Mouse (Mus musculus): ENCODE results near the gene Dcaf8. TPM values are rescaled to one million over a fixed set of nuclear protein-coding genes. Genes with fewer than 3 reads are reported as not detected.

Gene Dcaf8
- polyA plus RNA-seq, 1 experiment from 2014 or later = 102 TPM

DNA sequence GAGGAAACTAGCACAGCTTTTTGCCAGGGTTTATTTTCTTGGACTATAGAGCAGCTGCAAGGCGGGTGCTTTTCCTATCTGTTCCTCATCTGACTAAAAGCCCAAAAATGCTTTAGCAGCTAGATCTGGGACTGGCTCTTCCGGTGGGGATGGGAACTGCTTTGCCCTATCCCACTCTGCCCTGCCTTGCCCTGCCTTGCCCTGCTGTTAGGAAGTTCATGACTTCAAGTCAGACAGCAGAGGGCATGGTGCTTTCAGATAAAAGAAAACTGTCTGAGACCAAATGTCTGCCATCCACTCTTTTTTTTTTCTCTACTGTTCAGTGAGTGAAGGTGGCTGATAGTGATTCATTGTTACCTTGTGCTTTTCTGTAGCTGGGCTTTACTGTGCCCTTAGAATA is 43.7 kb downstream of the Dcaf8 start:
- Histone ChIP-seq H3K4me1 (ENCODE audit: control insufficient read depth, insufficient read depth, low read length) (no peaks in the 10 kb centered on the region), H3K36me3 (ENCODE audit: control insufficient read depth, insufficient read depth, low read length) (peaks cover 96% of the 10 kb centered on the region), H3K27ac (replicated peaks; ENCODE audit: low read depth, low read length) (no peak overlapping the region), H3K27me3 (replicated peaks; ENCODE audit: control insufficient read depth, insufficient read depth, low read length) (no peaks in the 10 kb centered on the region), H3K9me3 (ENCODE audit: control insufficient read depth, low read length) (no peaks in the 10 kb centered on the region), H3K4me2 (ENCODE audit: low read depth, low read length) (no peak overlapping the region), H3K4me3 (ENCODE audit: low read depth, low read length) (no peak overlapping the region), H3K9ac (ENCODE audit: low read depth, low read length) (no peak overlapping the region)
- DNase-seq (ENCODE audit: low spot score) = no peak
- no peak for ATAC-seq (ENCODE audit: low read depth)
- WGBS = 82% methylated on average over 2 of the region's 2 CpGs

DNA sequence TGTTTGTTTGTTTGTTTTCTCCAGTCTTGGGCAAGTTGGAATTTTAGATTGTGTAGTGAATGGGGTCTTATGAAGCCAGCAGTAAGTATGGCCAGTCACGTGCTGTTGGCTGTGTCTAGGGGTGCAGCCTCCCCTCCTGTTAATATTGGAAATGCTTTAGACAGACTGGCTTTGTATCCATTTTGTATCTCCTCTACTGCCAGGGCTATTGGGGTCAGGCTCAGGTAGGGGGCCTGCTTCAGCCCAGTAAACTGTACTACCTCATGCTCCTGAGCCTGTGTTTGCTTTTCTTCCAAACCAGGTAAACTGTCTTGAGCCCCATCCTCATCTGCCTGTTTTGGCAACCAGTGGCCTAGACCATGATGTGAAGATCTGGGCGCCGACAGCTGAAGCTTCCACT is 44.3 kb downstream of the Dcaf8 start:
- WGBS = 94% methylated on average over 3 of the region's 3 CpGs
- Histone ChIP-seq H3K4me2 (ENCODE audit: low read depth, low read length) (no peak overlapping the region), H3K4me3 (ENCODE audit: low read depth, low read length) (no peak overlapping the region), H3K9me3 (ENCODE audit: control insufficient read depth, low read length) (no peaks in the 10 kb centered on the region), H3K27me3 (replicated peaks; ENCODE audit: control insufficient read depth, insufficient read depth, low read length) (no peaks in the 10 kb centered on the region), H3K27ac (replicated peaks; ENCODE audit: low read depth, low read length) (no peak overlapping the region), H3K9ac (ENCODE audit: low read depth, low read length) (no peak overlapping the region), H3K4me1 (ENCODE audit: control insufficient read depth, insufficient read depth, low read length) (no peaks in the 10 kb centered on the region), H3K36me3 (ENCODE audit: control insufficient read depth, insufficient read depth, low read length) (peaks cover 96% of the 10 kb centered on the region)
- DNase-seq (ENCODE audit: low spot score) = no peak
- ATAC-seq (ENCODE audit: low read depth) = no peak

DNA sequence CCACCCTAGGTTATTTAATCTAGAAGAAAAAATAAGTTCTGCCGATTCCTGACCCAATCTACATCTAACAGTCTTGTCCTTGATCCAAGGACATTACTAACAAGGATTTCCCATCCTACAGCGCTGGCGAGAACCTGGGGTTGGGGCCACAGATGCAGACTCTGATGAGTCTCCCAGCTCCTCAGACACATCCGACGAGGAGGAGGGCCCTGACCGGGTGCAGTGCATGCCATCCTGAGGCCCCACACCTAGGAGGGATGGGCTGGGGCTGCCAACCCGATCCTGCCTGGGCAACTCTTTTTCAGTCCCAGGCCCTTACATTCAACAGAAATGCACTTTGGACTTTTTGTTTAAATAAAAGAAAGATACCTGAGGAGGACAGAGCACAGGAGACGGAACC is 46.6 kb downstream of the Dcaf8 start:
- Histone ChIP-seq H3K36me3 (ENCODE audit: control insufficient read depth, insufficient read depth, low read length) (peaks cover 95% of the 10 kb centered on the region), H3K27me3 (replicated peaks; ENCODE audit: control insufficient read depth, insufficient read depth, low read length) (no peaks in the 10 kb centered on the region), H3K27ac (replicated peaks; ENCODE audit: low read depth, low read length) (no peak overlapping the region), H3K4me1 (ENCODE audit: control insufficient read depth, insufficient read depth, low read length) (no peaks in the 10 kb centered on the region), H3K9me3 (ENCODE audit: control insufficient read depth, low read length) (no peaks in the 10 kb centered on the region), H3K4me3 (ENCODE audit: low read depth, low read length) (no peak overlapping the region), H3K9ac (ENCODE audit: low read depth, low read length) (no peak overlapping the region), H3K4me2 (ENCODE audit: low read depth, low read length) (no peak overlapping the region)
- no peak for DNase-seq (ENCODE audit: low spot score)
- no peak for ATAC-seq (ENCODE audit: low read depth)
- 88% methylated on average over 8 of the region's 8 CpGs for WGBS

DNA sequence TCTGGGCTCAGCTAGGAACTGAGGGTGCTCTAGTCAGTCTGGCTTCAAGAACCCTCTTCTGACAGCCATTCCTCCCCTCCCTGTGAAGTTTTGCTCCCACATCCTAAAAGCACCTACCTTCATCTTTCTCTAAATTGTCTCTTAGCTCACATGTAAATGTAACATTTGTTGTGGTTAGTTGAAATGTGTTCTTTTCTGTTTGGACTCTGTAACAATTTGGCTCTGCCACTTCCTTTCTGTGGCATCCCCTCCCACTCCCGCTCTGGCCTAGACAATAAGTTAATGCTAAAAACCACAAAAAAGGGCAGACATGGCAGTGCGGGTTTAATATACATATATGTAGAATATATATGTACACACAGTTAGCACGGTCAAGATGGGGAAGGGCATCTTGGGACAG is 49.3 kb downstream of the Dcaf8 start:
- Histone ChIP-seq H3K36me3 (ENCODE audit: control insufficient read depth, insufficient read depth, low read length) (peaks cover 85% of the 10 kb centered on the region), H3K27ac (replicated peaks; ENCODE audit: low read depth, low read length) (no peak overlapping the region), H3K9me3 (ENCODE audit: control insufficient read depth, low read length) (no peaks in the 10 kb centered on the region), H3K4me2 (ENCODE audit: low read depth, low read length) (no peak overlapping the region), H3K4me3 (ENCODE audit: low read depth, low read length) (no peak overlapping the region), H3K4me1 (ENCODE audit: control insufficient read depth, insufficient read depth, low read length) (peaks cover 14% of the 10 kb centered on the region), H3K9ac (ENCODE audit: low read depth, low read length) (no peak overlapping the region), H3K27me3 (replicated peaks; ENCODE audit: control insufficient read depth, insufficient read depth, low read length) (no peaks in the 10 kb centered on the region)
- WGBS = 85% methylated on average over 3 of the region's 3 CpGs
- no peak for ATAC-seq (ENCODE audit: low read depth)
- no peak for DNase-seq (ENCODE audit: low spot score)

DNA sequence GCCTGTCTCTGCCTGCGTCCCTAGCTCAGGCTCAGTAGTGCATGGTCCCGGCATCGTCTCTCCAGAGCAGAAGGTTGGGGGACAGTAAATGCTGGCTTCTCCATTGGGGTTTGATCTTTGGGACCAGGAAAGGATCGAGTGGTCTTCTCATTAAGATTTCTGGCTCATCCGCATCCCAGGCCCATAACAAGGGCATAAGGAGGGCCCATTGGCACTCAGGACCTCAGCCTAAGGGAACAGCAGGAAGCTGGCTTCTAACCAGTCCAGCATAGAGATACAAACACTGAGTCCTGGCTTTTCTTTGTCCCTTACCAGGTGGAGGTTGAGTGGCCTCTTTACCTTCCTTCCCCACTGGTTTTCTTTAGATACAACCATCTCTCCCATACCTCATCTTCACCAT is 50.0 kb downstream of the Dcaf8 start:
- no peak overlapping the region for H3K4me2 ChIP-seq (ENCODE audit: low read depth, low read length)
- no peaks in the 10 kb centered on the region for H3K27me3 ChIP-seq (replicated peaks; ENCODE audit: control insufficient read depth, insufficient read depth, low read length)
- DNase-seq (ENCODE audit: low spot score) = no peak
- H3K4me3 ChIP-seq (ENCODE audit: low read depth, low read length) = no peak overlapping the region
- peaks cover 21% of the 10 kb centered on the region for H3K4me1 ChIP-seq (ENCODE audit: control insufficient read depth, insufficient read depth, low read length)
- no peak overlapping the region for H3K27ac ChIP-seq (replicated peaks; ENCODE audit: low read depth, low read length)
- no peak for ATAC-seq (ENCODE audit: low read depth)
- H3K9me3 ChIP-seq (ENCODE audit: control insufficient read depth, low read length) = no peaks in the 10 kb centered on the region
- WGBS = 73% methylated on average over 5 of the region's 5 CpGs
- H3K9ac ChIP-seq (ENCODE audit: low read depth, low read length) = no peak overlapping the region
- H3K36me3 ChIP-seq (ENCODE audit: control insufficient read depth, insufficient read depth, low read length) = peaks cover 78% of the 10 kb centered on the region

DNA sequence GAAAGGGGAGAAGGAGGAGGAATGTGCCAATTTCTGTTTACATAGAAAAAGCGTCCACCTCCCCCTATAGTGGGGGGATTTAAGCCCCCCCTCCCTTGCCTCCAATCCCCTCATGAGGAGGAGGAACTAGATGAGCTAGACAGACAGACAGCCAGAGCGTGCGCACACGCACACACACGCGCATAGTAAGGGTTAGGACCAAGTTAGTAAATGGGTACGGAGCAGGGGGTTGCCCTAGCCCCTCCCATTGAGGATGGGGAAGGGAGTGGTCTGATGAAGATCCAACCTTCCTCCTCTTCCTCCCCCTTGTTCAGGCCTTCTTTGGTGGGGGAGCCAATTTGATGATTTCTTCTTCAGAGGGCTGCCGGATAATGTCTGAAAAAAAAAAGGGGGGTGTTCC is 50.4 kb downstream of the Dcaf8 start:
- no peaks in the 10 kb centered on the region for H3K9me3 ChIP-seq (ENCODE audit: control insufficient read depth, low read length)
- no peaks in the 10 kb centered on the region for H3K27me3 ChIP-seq (replicated peaks; ENCODE audit: control insufficient read depth, insufficient read depth, low read length)
- 86% methylated on average over 8 of the region's 8 CpGs for WGBS
- peaks cover 77% of the 10 kb centered on the region for H3K36me3 ChIP-seq (ENCODE audit: control insufficient read depth, insufficient read depth, low read length)
- no peak overlapping the region for H3K4me2 ChIP-seq (ENCODE audit: low read depth, low read length)
- H3K4me3 ChIP-seq (ENCODE audit: low read depth, low read length) = no peak overlapping the region
- no peak for DNase-seq (ENCODE audit: low spot score)
- ATAC-seq (ENCODE audit: low read depth) = no peak
- H3K9ac ChIP-seq (ENCODE audit: low read depth, low read length) = no peak overlapping the region
- peaks cover 26% of the 10 kb centered on the region for H3K4me1 ChIP-seq (ENCODE audit: control insufficient read depth, insufficient read depth, low read length)
- no peak overlapping the region for H3K27ac ChIP-seq (replicated peaks; ENCODE audit: low read depth, low read length)

DNA sequence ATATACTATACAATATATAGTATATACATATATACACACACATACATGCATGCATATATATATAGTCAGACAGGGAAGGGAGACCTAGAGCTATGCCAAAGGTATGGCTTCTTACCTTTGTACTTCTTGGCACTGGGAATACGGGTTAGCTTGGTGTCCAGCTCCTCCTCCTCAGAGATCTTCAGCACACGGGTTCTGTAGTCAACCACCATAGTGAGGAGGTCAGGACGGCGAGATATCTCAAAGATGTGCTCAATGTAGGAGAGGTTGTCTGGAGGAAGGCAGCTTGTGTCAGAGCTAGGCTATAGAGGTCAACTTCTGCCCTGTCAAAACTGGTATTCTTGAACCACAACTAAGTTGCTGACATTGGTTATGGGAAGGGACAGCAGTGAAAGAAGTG is 51.1 kb downstream of the Dcaf8 start:
- Histone ChIP-seq H3K9me3 (ENCODE audit: control insufficient read depth, low read length) (no peaks in the 10 kb centered on the region), H3K36me3 (ENCODE audit: control insufficient read depth, insufficient read depth, low read length) (peaks cover 70% of the 10 kb centered on the region), H3K27ac (replicated peaks; ENCODE audit: low read depth, low read length) (no peak overlapping the region), H3K9ac (ENCODE audit: low read depth, low read length) (no peak overlapping the region), H3K4me1 (ENCODE audit: control insufficient read depth, insufficient read depth, low read length) (peaks cover 33% of the 10 kb centered on the region), H3K4me2 (ENCODE audit: low read depth, low read length) (no peak overlapping the region), H3K27me3 (replicated peaks; ENCODE audit: control insufficient read depth, insufficient read depth, low read length) (no peaks in the 10 kb centered on the region), H3K4me3 (ENCODE audit: low read depth, low read length) (no peak overlapping the region)
- DNase-seq (ENCODE audit: low spot score) = no peak
- ATAC-seq (ENCODE audit: low read depth) = no peak
- 88% methylated on average over 4 of the region's 4 CpGs for WGBS

DNA sequence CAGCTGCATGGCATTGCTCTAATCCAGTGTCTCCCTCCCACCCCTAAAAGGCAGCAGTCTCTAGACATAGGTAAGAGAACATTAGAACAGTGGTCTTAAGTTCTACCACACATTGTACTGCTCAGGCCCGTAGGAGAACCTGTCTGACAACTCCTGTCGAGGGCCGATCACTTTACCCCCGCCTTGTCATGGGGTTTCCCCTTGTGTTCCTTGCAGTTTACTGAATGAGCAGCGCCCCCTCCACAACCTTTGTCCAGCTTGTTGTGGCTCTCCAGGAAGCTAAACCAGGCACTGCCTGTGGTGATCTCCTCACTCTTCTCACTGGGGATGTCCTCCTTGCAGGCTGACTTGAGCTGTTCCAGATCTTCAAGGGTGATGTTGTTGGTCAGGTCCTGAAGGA is 52.3 kb downstream of the Dcaf8 start:
- WGBS = 58% methylated on average over 5 of the region's 5 CpGs
- ATAC-seq (ENCODE audit: low read depth) (peak; percentile 51; the same call in 1 of the 2 replicates), DNase-seq (ENCODE audit: low spot score) (peak; percentile 67)
- Histone ChIP-seq H3K36me3 (ENCODE audit: control insufficient read depth, insufficient read depth, low read length) (peaks cover 59% of the 10 kb centered on the region), H3K27me3 (replicated peaks; ENCODE audit: control insufficient read depth, insufficient read depth, low read length) (no peaks in the 10 kb centered on the region), H3K9me3 (ENCODE audit: control insufficient read depth, low read length) (no peaks in the 10 kb centered on the region), H3K4me2 (ENCODE audit: low read depth, low read length) (no peak overlapping the region), H3K4me3 (ENCODE audit: low read depth, low read length) (no peak overlapping the region), H3K9ac (ENCODE audit: low read depth, low read length) (no peak overlapping the region), H3K4me1 (ENCODE audit: control insufficient read depth, insufficient read depth, low read length) (peaks cover 42% of the 10 kb centered on the region), H3K27ac (replicated peaks; ENCODE audit: low read depth, low read length) (no peak overlapping the region)

DNA sequence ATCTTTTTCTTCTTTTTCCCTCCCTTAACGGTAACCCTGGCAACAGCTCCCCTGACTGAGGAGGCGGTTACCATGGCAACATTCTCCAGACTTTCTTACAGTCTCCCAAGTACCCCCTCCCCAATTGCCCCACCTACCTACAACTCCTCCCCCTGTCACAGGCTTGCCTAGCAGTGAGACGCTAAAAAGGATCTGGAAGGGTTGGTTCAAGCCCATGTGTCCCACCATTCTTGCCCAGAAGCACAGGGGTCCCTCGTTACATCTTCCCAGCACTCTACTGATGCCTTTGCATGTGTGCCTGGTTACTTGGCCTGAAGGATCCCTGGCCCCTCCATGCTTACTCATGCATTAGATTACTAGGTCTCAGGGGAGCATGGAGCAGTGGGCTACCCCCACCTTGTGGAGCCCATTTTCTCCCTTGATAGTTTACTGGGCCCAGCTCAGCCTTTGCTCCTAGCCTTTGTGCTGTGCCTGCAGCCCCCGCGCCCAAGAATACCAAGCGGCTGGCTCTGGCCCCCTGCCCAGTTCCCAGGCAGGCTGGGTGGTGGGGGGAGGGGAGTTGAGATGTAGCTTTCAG is 53.1 kb downstream of the Dcaf8 start:
- Histone ChIP-seq H3K27me3 (replicated peaks; ENCODE audit: control insufficient read depth, insufficient read depth, low read length) (no peaks in the 10 kb centered on the region), H3K27ac (replicated peaks; ENCODE audit: low read depth, low read length) (no peak overlapping the region; the same call in 1 of the 2 replicates), H3K4me1 (ENCODE audit: control insufficient read depth, insufficient read depth, low read length) (peaks cover 50% of the 10 kb centered on the region), H3K36me3 (ENCODE audit: control insufficient read depth, insufficient read depth, low read length) (peaks cover 51% of the 10 kb centered on the region), H3K9ac (ENCODE audit: low read depth, low read length) (no peak overlapping the region), H3K4me2 (ENCODE audit: low read depth, low read length) (0 out of 2 replicates have a peak overlapping the region, but pooled peaks have one; percentile 4), H3K9me3 (ENCODE audit: control insufficient read depth, low read length) (no peaks in the 10 kb centered on the region), H3K4me3 (ENCODE audit: low read depth, low read length) (no peak overlapping the region)
- ATAC-seq (ENCODE audit: low read depth) (0 out of 2 replicates have a peak, but pooled peaks have one; percentile 3), DNase-seq (ENCODE audit: low spot score) (peak; percentile 71)
- WGBS = 32% methylated on average over 7 of the region's 7 CpGs
